Mouse (Mus musculus) small intestine, adult 2 months (tissue): ENCODE measurements at regions not wholly inside any gene's neighbourhood (a gene's known extent, or its start where the extent isn't known, plus 50 kb on each side); places are given as distances from the start of the nearest gene placed in this dataset.

Experiments
- CTCF ChIP-seq: fragments of 200-500 bp; IDR thresholded peaks from 2 replicates; pipeline ENCODE4 v1.5.1; 2012; ENCODE audit warnings: low read depth, mild to moderate bottlenecking, control low read depth, inconsistent platforms, low read length, moderate library complexity, mixed read lengths; ENCODE audit not compliant: insufficient replicate concordance, insufficient read length; ENCODE audit errors: extremely low read depth
- POLR2A ChIP-seq: fragments of 200-500 bp; IDR thresholded peaks from 2 replicates; pipeline ENCODE4 v1.6.1; 2012; ENCODE audit warnings: low read depth, mild to moderate bottlenecking, control low read depth, inconsistent platforms, low read length, moderate library complexity

- no peak for TF ChIP-seq POLR2A
- TF ChIP-seq CTCF = no peak
These were observed 305.1 kb upstream of the 3110018I06Rik start for GRCm38 (mm10) chr12:107183283-107183682.
